In the genomic region with DNA sequence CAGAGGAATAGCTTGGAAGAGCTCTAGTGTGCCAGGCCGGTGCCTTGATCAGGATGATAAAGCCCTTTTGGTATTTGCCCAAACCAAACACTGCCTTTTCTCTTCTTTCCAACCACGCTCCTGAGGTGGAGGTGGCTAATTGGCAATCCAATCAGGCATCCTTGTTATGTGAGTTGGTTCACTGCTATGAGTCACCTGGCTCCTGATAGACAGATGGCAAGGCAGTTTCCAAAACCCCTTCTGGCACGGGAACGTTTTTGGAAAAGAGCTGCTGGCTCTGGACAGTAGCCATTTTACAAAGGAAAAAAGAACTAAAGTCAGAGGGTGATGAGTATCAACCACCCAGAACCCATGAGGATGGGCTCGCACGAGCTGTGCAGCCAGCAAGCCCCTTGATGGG, we compare ENCODE assay signal across 11 mouse cellular contexts. TPM values are rescaled to one million over a fixed set of nuclear protein-coding genes. Genes with fewer than 3 reads are reported as not detected.
DNase-seq lines count a peak whose midpoint lies in the region; ATAC-seq and TF ChIP-seq lines count a peak whose summit lies in the region.
"Had no signal": no experiment of that assay in that cellular context is flagged by ENCODE, and none has a peak within 500 bp of the region (broad histone marks: within the 10 kb centered on the region; RNA-seq: fewer than 3 reads in every experiment).

No protein-coding gene starts in this region.

- H3K36me3 ChIP-seq in liver, embryonic 12.5 days = no peaks in the 10 kb centered on the region
- H3K36me3 ChIP-seq: limb, embryonic 15.5 days had no signal

- H3K4me1 ChIP-seq in liver, embryonic 12.5 days = no peaks in the 10 kb centered on the region

- no peak overlapping the region for H3K9ac ChIP-seq in liver, embryonic 12.5 days
- H3K9ac ChIP-seq: limb, embryonic 15.5 days had no signal

- TF ChIP-seq CTCF in brain, embryonic 14.5 days (IDR thresholded peaks at IDR 0.05; ENCODE audit: borderline replicate concordance, extremely low read depth, insufficient read depth, insufficient read length) = no peak

- DNase-seq in layer of hippocampus, adult 11-12 months (ENCODE audit: low spot score) = peak; percentile 46
- no peak for DNase-seq in layer of hippocampus, postnatal 25 days (ENCODE audit: extremely low spot score in 1 of 2, low spot score in 1 of 2)
- peak; percentile 73 for DNase-seq in brain, embryonic 14.5 days (ENCODE audit: low read depth)
- DNase-seq in fat pad, adult 2 months (ENCODE audit: extremely low read depth, low read depth, low spot score) = peak; percentile 100
- peak; percentile 11 to 24 for DNase-seq in left cerebral cortex, adult 18-20 months (ENCODE audit: low spot score in 2 of 2)
- DNase-seq in lung, adult 18-20 months = no peak
- no peak for DNase-seq in thymus, adult 18-20 months

- H3K9me3 ChIP-seq in liver, embryonic 12.5 days (replicated peaks) = no peaks in the 10 kb centered on the region
- H3K9me3 ChIP-seq: limb, embryonic 15.5 days had no signal

- H3K4me3 ChIP-seq in liver, embryonic 12.5 days = no peak overlapping the region
- H3K4me3 ChIP-seq: limb, embryonic 15.5 days had no signal

- H3K27me3 ChIP-seq in liver, embryonic 12.5 days (replicated peaks) = no peaks in the 10 kb centered on the region
- H3K27me3 ChIP-seq: CH12.LX; limb, embryonic 15.5 days had no signal

- no peak for ATAC-seq in liver, embryonic 12.5 days
- ATAC-seq: activated CD4-positive, CD25-positive, alpha-beta regulatory T cell, adult 4 months had no signal

- H3K27ac ChIP-seq in liver, embryonic 12.5 days = no peak overlapping the region
- H3K27ac ChIP-seq: limb, embryonic 15.5 days had no signal

- WGBS in liver, embryonic 12.5 days (ENCODE audit: insufficient replicate concordance) = 59% methylated on average over 6 of the region's 6 CpGs

- no peak for TF ChIP-seq POLR2A in brain, embryonic 14.5 days (IDR thresholded peaks at IDR 0.05; ENCODE audit: borderline replicate concordance, extremely low read depth, insufficient read depth, insufficient read length, poor library complexity, severe bottlenecking)

- no peak overlapping the region for H3K4me2 ChIP-seq in liver, embryonic 12.5 days
- H3K4me2 ChIP-seq: limb, embryonic 15.5 days had no signal

RNA-seq across cellular contexts. Expression of a gene that starts 50.9 kb away (rescaled TPM):
- total RNA-seq in layer of hippocampus, postnatal 25 days (2021) = 10 to 100 TPM in 1 of 2 experiments, 1 to 10 TPM in 1; 8.0 to 13.6 TPM
- polyA plus RNA-seq in brain, embryonic 14.5 days (2012; rRNA removed) = 2.1 and 6.4 TPM in 2 replicates
- total RNA-seq in left cerebral cortex, adult 18-20 months (2021) = 10 to 100 TPM; 13.0 to 13.9 TPM
- polyA plus RNA-seq in liver, embryonic 12.5 days (2016; fragmentation: Nextera tagmentation; extraction: Ambion mirVana) = not detected in 2 replicates
- polyA plus RNA-seq: activated CD4-positive, CD25-positive, alpha-beta regulatory T cell, adult 4 months had no signal

Comparison
In these comparisons a context has a peak if more than half of its experiments do, and no peak if none do; other contexts are left out.
1. DNase-seq: peak in layer of hippocampus, adult 11-12 months (single experiment), brain, embryonic 14.5 days (single experiment), fat pad, adult 2 months (single experiment) and left cerebral cortex, adult 18-20 months (2 of 2); none in layer of hippocampus, postnatal 25 days (0 of 2), lung, adult 18-20 months (0 of 2) and thymus, adult 18-20 months (0 of 2).